Mouse (Mus musculus) C2C12 (cell line): Measurements from ENCODE around the gene Gm19402. TPM values are rescaled to one million over a fixed set of nuclear protein-coding genes. Genes with fewer than 3 reads are reported as not detected.

Experiments
- H3K27me3 ChIP-seq: one replicate; pipeline ENCODE4 v1.6.1; 2011; ENCODE audit not compliant: control insufficient read depth, insufficient read depth, insufficient read length
- H3K36me3 ChIP-seq: one replicate; pipeline ENCODE4 v1.6.1; 2011; ENCODE audit not compliant: control insufficient read depth, insufficient read depth
- H3K4me3 ChIP-seq: one replicate; pipeline ENCODE4 v1.5.1; 2011; ENCODE audit warnings: mild to moderate bottlenecking, control low read depth; ENCODE audit not compliant: poor library complexity, insufficient read depth, severe bottlenecking
- H3K79me2 ChIP-seq: one replicate; pipeline ENCODE4 v1.6.1; 2011; ENCODE audit not compliant: control insufficient read depth, insufficient read depth
- H3K79me3 ChIP-seq: one replicate; pipeline ENCODE4 v1.6.1; 2011; ENCODE audit warnings: low read depth, control low read depth
- H3ac ChIP-seq: one replicate; pipeline ENCODE3; 2011; ENCODE audit warnings: low read depth; ENCODE audit not compliant: control insufficient read depth, insufficient read length
- CEBPB ChIP-seq: IDR thresholded peaks from one replicate; pipeline ENCODE4 v1.6.1; 2011; ENCODE audit warnings: low read depth, mild to moderate bottlenecking, control low read depth, moderate library complexity
- CTCF ChIP-seq: IDR thresholded peaks from one replicate; pipeline ENCODE4 v1.5.1; 2011; ENCODE audit not compliant: control insufficient read depth, insufficient read depth, insufficient read length
- FOSL1 ChIP-seq: IDR thresholded peaks from one replicate; pipeline ENCODE4 v1.8.0; 2011; ENCODE audit warnings: mild to moderate bottlenecking, low read length; ENCODE audit not compliant: poor library complexity, insufficient read depth, severe bottlenecking
- MAX ChIP-seq: IDR thresholded peaks from one replicate; pipeline ENCODE4 v1.6.1; 2011; ENCODE audit warnings: mild to moderate bottlenecking, control low read depth
- MYOD1 ChIP-seq: IDR thresholded peaks from one replicate; pipeline ENCODE4 v1.6.1; 2011; ENCODE audit warnings: low read depth; ENCODE audit not compliant: control insufficient read depth, insufficient read length
- MYOG ChIP-seq: IDR thresholded peaks from one replicate; pipeline ENCODE4 v1.6.1; 2011; ENCODE audit not compliant: control insufficient read depth, insufficient read length; ENCODE audit errors: extremely low read depth
- USF1 ChIP-seq: IDR thresholded peaks from one replicate; pipeline ENCODE4 v1.6.1; 2011; ENCODE audit warnings: low read depth, mild to moderate bottlenecking, control low read depth, moderate library complexity
- polyA plus RNA-seq: library from polyadenylated mRNA; unstranded; fragments of >200 nt; fragmentation: generic; extraction: Trizol; gene quantifications from one replicate; pipeline ENCODE4 v1.2.1, GENCODE M21; 2012; ENCODE audit warnings: missing spikeins

Gene Gm19402
- polyA plus RNA-seq, 1 experiment, result not detected

DNA sequence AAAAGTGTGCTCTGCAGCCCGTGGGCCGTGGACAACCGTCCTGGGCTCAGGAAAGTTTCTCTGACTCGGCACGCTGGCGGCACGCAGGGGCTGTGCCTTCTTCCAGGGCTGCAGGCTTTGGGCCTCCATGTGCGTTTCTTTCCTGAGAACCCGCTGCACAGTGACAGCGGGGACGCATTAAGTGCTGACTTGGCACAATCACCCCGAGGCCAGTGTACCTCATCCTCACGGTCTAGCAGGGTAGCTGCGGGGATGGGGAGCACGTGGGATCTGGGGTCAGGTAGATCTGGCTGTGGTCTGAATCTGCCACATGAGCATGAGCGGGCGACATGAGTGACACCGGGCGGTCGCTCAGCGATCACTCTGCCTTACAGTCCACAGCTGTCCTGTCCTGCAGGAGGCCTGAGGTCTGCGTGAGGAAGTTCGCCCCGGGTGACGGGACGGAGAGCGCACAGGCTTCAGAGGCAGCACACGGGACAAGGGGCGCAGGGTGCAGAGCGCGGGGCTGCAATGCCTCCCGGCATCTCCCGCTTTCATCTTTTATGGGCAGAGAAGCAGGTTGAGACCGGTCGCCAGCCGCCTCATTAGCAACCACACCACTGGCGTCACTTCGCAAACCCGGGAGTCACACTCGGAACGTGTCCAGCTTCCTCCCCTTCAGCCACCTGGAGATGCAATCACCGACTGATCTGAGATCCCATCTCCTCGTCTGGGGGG is 26.4 kb downstream of the Gm19402 start:
- Histone ChIP-seq H3K79me3 (no peaks in the 10 kb centered on the region), H3K36me3 (no peaks in the 10 kb centered on the region), H3ac (no peak overlapping the region), H3K79me2 (no peaks in the 10 kb centered on the region), H3K27me3 (peaks cover 20% of the 10 kb centered on the region), H3K4me3 (no peak overlapping the region)
- no peak for TF ChIP-seq MYOD1
- TF ChIP-seq CEBPB, result no peak

DNA sequence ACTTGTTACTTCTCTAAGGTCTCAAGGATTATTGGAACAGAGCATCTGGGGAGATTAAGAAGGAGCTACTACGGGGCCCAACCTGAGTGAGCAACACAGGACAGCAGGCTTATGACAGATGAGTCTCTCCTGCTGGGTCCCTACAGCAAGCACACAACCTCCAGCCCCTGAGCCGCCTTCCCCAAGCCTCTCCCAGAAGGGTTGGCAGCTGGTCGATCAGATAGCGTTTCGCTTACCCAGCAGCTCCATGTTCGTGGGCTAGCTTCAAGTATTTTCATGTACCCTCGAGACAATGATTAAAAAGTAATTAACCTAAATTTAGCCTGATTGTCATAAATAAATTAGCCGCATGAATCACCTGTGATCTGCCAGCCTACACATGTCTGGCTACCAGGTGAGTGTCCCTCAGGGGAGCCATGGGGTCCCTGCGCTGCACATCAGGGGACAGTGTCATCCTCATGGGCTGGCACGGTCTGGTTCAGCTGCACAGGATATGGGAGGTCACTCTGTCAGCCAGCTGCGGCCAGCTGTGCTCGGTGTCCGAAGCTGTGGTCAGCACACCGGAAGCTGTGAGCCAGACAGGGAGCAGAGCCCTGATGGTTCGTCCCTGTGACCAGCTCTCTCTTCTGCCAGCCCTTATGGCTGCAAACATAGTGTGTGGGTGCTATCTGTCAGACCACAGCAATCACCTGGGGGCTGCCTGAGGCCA is 32.1 kb downstream of the Gm19402 start:
- Histone ChIP-seq H3ac (no peak overlapping the region), H3K36me3 (no peaks in the 10 kb centered on the region), H3K79me2 (no peaks in the 10 kb centered on the region), H3K79me3 (no peaks in the 10 kb centered on the region), H3K4me3 (no peak overlapping the region), H3K27me3 (peaks cover 8% of the 10 kb centered on the region)
- TF ChIP-seq MYOD1 (no peak), CTCF (no peak), MYOG (no peak), USF1 (no peak), CEBPB (no peak), MAX (no peak), FOSL1 (no peak)

DNA sequence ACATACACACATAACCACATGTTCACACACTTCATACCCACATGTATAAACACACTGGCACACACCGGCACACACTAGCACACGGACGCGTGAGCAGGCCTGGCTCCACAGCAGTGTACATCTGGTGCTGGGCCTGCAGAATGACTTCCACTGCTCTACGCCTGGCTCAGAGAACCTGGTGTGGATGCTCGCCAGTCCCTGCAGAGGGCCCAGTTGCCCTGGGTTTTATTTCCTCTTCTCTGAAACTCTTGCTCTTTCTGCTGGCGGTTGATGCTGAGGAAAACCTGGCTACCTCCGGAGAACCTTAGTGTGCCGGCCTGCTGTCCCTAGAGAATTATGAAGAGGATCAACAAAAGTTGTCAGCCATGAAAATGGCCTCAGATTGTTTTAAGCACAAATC is 38.5 kb downstream of the Gm19402 start:
- Histone ChIP-seq H3K27me3 (no peaks in the 10 kb centered on the region), H3K79me2 (no peaks in the 10 kb centered on the region), H3K79me3 (no peaks in the 10 kb centered on the region), H3K4me3 (no peak overlapping the region), H3K36me3 (no peaks in the 10 kb centered on the region), H3ac (no peak overlapping the region)
- TF ChIP-seq USF1 (no peak), MYOG (no peak), CTCF (no peak), CEBPB (no peak), MAX (no peak), MYOD1 (no peak), FOSL1 (no peak)

DNA sequence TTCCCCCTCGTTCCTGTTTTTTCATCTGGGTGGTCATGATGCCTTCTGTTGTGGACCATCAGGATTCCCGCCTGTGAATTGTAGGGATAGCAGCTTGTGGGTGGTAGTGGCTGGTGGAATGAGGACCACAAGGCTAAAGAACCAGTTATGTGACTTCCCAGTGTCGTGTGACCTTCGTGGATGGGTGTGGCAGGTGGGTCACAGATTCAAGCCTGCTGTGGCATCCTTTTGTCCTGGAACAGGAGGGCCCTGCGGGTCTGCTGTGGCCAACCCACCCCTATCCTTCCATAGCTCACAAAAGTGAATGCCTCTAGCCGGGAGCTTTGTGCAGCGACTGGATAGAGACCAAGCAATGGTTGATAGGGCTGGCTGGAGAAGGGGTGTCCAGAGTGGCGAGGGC is 42.7 kb downstream of the Gm19402 start:
- H3K27me3 ChIP-seq, result no peaks in the 10 kb centered on the region

DNA sequence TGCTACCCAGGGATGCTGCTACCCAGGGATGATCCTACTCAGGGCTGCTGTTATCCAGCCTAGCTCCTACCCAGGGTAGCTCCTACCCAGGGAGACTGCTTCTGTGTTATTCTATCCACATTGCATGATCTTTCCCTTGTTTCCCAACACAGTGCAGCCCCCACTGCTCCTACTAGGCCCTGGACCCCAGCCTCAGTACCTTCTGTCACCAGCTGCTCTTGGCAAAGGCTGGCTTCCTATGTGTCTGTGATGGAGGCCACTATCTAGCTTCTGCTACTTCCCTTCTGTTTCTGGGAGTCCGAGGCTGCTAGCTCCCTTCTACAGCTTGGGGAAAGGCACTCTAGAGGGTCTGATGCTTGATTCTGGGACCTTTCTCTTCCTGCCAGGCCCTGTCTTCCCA is 43.1 kb downstream of the Gm19402 start:
- no peak overlapping the region for H3K4me3 ChIP-seq
- no peaks in the 10 kb centered on the region for H3K27me3 ChIP-seq
- H3ac ChIP-seq, result no peak overlapping the region
- TF ChIP-seq MAX, result no peak
- TF ChIP-seq CTCF, result no peak
- TF ChIP-seq CEBPB, result no peak
- no peak for TF ChIP-seq MYOD1
- TF ChIP-seq FOSL1, result no peak
- no peak for TF ChIP-seq USF1
- TF ChIP-seq MYOG, result no peak
- H3K36me3 ChIP-seq, result peaks cover 37% of the 10 kb centered on the region
- no peaks in the 10 kb centered on the region for H3K79me2 ChIP-seq
- no peaks in the 10 kb centered on the region for H3K79me3 ChIP-seq

More for the DNA sequence above, 42.7 kb downstream of the Gm19402 start:
- TF ChIP-seq MYOG (no peak), MAX (no peak), MYOD1 (no peak), CTCF (no peak), CEBPB (no peak), USF1 (no peak), FOSL1 (no peak)
- no peaks in the 10 kb centered on the region for H3K79me3 ChIP-seq
- H3K79me2 ChIP-seq, result no peaks in the 10 kb centered on the region
- peaks cover 32% of the 10 kb centered on the region for H3K36me3 ChIP-seq
- no peak overlapping the region for H3K4me3 ChIP-seq
- no peak overlapping the region for H3ac ChIP-seq

DNA sequence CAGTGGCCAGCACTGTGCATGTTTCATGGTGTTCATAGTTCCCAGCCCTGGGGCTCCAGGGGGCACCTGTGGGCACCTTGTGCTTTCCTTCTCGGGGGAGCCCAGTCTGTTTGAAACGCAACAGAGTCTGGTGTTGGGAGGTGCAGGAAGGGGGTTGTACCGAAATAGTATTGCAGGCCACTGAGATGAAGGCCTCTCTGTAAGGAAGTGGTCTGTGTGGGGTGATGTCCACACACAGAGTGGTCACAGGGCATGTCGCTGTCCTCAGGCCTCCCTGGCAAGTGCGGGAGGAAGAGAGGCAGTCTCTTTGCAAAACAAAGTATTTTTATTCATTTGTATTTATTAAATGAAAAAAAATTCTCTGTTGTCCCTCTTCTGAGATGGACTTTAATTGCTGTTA is 45.0 kb downstream of the Gm19402 start:
- Histone ChIP-seq H3ac (no peak overlapping the region), H3K79me2 (peaks cover 3% of the 10 kb centered on the region), H3K4me3 (no peak overlapping the region), H3K36me3 (peaks cover 56% of the 10 kb centered on the region), H3K27me3 (no peaks in the 10 kb centered on the region), H3K79me3 (no peaks in the 10 kb centered on the region)
- TF ChIP-seq FOSL1, result no peak
- TF ChIP-seq MYOD1, result no peak
- no peak for TF ChIP-seq MAX
- no peak for TF ChIP-seq CEBPB
- no peak for TF ChIP-seq USF1
- TF ChIP-seq MYOG, result no peak
- no peak for TF ChIP-seq CTCF
